Mouse (Mus musculus) heart, postnatal 0 days (tissue): Measurements from ENCODE around the gene Tex14.

Experiments
- CTCF ChIP-seq: IDR thresholded peaks from 2 replicates; pipeline ENCODE4 v1.5.1; 2016; ENCODE audit warnings: antibody characterized with exemption, control low read depth, low read depth
- EP300 ChIP-seq: IDR thresholded peaks from 2 replicates; pipeline ENCODE4 v1.6.1; 2016; ENCODE audit warnings: antibody characterized with exemption, low read depth

DNA sequence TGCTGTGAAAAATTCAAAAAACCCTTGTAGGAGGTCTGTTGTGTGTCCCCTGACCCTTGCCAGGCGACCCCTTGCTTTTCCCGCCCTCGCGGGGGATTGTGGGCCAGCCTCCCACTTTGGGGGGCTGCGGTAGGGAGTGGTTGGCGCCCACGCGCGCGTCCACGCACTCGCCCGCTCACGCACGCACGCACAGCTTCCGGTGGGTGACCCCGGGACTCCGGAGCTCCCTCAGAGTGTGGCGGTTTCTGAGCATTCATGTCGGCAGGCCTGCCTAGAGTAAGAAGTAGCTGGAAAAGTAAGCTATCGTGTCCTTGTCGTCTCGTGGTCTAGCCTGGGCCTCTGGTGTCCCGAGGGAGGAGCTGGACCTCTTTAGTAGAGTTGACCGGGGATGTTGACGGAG, at the start of gene Tex14, which contains the start of gene Rad51c:
- TF ChIP-seq EP300 = no peak
- no peak for TF ChIP-seq CTCF
